Mouse (Mus musculus) cerebellum, postnatal 25 days (tissue): ENCODE data around the gene Mybpc2.
A peak's percentile ranks its signal among the peaks of the same experiment; 100 is the strongest.

ENCODE experiments used
- DNase-seq, 2 experiments: peaks; one replicate each; pipeline ENCODE4 v3.0.0; 2021; ENCODE audit warnings: mixed read lengths in 2 of 2

Mybpc2 gene

GRCm38 (mm10) chr7:44482836-44483435 is 41.5 kb downstream of the Mybpc2 start:
- no peak for DNase-seq

- peak; percentile 15 to 17 for DNase-seq
Measured at GRCm38 (mm10) chr7:44475046-44475614, 49.3 kb downstream of the Mybpc2 start.

GRCm38 (mm10) chr7:44474419-44474818 is 50.0 kb downstream of the Mybpc2 start:
- peak; percentile 42 to 67 for DNase-seq

DNA sequence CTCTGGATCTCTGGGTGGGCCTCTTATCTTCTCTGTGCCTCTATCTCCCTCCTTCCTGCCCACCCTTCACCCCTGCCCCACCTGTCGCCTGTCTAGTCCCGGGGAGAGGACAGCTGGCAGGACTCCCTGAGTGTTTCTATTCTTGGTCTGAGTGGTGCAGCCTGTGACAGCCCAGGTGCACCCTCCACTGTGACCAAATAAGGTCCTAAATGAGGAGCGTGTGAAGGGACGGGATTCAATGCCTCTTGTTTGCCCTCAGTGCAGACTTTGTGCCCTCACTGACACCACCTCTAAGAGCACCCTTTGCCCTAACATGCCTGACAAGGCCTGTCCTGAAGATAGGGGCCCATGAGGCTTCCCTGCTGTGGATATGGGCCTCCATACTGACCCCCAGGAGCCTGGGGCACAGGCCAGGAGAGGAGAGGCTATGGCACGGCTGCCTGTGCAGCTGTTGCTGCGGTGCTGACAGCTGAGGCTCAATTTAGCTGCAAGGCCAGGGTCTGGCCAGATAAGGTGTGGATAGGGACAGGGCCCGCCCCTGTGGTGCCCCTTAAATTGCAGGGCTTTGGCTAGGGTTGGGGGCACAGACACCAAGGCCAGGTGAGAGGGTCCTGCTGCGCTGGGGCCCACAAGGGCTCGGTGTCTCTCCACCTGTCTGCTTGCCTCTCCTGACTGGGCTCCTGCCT is 51.4 kb downstream of the Mybpc2 start:
- peak; percentile 58 to 61 for DNase-seq

- peak in 1 of 2 experiments; percentile 37 for DNase-seq
Measured at GRCm38 (mm10) chr7:44472558-44472885, 51.9 kb downstream of the Mybpc2 start.

DNA sequence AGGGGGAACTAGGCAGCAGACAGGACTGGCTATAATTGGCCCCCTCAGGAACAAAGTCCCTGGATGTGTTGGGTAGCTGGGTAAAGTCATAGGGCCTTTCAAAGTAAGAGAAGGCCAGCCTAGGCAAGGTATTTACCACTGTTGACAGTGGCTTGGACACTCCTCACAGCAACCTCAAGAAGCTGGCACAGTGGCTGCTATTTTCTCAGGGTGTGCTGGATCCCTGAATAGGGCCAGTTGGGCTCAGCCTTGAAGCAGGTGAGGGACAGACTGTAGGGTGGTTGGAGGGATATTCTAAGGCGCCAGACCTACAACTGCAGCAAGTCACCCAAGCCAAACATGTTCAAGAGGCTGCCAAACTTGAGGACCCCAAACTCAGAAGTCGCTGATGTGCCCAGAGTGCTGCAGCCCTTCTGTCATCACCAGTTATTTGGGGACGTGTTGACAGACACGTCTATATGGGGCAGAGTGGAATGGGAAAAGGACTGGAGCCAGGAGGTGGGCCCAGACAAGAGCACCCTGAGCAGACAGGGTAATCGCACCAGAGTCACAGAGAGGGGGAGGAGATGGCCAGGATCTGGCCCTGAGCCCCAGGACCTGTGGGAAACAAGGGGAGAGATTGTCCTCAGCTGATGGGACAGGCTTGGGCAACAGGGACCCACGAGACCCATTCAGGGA is 52.4 kb downstream of the Mybpc2 start:
- DNase-seq, result peak; percentile 18 to 33

DNA sequence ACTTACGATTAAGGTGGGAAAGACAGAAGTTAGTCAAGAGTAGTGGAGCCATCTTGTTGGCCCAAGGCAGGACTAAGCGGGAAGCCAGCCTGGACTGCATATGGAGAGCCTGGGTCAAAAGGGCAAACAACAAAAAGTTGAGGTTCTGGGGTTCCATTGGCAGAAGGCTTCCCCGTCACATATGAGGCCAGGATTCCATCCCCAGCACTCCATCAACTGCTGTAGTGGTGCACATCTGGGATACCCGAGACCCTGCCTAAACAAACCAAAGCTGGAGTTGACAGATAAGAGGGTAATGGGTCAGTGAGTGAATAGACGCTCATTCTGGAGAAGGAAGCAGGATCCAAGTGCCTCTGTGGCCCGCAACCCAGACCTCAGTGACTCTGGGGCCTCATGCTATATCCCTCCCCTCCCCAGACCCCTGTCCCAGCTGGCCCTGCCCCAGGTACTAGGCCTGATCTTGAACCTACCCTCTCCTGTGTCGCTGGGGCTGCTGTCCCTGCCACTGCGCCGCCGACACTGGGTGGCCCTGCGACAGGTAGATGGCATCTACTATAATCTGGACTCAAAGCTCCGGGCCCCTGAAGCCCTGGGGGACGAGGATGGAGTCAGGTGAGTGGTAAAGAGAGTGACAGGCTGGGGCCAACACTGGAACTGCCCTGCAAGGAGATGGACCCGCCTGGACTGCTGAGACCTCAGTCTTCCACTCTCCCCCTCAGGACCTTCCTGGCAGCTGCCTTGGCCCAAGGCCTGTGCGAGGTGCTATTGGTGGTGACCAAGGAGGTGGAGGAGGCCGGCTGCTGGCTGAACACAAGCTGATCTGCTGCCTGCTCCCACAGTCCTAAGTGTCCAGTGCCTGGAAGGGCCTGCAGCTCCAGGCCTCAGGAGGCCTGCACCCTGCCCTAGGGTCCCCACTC is 53.5 kb downstream of the Mybpc2 start:
- DNase-seq, result peak; percentile 12 to 35

DNA sequence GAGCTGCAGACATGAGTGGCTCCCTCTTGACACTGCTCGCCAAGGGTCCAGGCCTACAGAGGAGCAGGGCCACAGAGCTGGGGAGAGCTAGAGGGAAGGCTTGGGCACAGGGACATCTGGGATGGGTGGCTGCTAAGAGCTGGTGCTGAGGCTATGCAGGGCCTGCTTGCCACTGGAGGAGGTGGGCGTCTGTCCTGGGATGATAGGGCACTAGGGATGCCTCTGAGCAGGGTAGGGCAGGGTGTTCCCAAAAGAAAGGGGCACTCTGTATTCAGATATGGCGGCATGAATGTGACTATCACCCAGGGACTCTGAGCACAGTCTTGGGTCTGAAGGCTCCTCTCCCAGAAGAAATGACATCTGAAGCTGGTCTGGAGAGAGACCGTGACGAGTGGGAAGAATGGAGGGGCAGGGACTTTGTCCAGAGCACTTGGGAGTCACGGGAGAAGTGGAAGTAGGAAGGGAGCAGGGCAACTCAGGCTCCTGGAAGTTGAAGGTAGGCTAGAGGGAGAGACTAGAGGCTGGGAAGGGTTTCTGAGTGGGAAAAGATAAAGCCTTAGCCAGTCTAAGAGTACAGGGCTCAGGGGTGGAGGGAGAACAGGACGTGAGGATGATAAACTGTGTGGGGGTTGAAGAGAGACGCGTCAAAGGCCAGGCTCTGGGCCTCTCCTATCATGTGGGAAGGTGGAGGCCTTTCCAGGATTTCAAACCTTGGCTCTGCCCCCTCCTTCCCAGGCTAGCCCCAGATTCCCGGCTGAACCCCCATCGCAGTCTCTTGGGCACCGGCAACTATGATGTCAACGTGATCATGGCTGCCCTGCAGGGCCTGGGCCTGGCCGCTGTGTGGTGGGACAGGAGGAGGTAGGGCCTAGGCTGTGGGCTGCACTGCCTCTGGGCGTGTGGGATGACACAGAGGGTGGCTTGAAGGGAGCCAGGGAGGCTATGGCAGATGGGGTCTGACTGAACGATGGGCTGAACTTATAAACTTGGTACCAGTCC is 54.5 kb downstream of the Mybpc2 start:
- DNase-seq, result peak; percentile 20 to 25

DNA sequence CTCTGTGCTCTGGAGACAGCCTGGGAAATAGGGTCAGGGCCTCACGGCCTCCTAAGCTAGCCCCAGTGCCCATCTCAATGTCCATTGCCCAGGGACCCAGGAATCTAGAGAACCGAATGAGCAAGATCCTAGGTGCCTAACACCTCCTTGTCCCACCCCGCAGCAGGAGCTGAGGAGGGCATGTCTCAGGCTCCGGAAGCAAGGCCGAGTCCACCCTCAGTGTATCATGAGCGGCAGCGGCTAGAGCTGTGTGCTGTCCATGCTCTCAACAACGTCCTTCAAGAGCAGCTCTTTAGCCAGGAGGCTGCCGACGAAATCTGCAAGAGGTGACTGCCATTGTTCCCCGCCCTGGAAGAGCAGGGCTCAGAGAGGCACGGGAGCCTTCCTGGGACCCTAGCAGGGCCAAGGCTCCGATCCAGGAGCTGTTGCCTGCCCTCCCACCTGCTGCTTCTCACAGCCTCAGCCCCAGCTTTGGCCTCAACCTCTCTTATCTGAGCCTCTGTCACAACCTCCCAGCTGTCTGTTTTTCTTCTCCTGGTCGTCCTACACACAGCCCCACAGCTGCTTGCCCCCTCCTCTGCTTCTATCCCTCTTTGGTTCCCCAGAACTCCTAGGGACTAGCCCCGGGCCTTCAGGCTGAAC is 55.7 kb downstream of the Mybpc2 start:
- DNase-seq, result peak in 1 of 2 experiments; percentile 47

DNA sequence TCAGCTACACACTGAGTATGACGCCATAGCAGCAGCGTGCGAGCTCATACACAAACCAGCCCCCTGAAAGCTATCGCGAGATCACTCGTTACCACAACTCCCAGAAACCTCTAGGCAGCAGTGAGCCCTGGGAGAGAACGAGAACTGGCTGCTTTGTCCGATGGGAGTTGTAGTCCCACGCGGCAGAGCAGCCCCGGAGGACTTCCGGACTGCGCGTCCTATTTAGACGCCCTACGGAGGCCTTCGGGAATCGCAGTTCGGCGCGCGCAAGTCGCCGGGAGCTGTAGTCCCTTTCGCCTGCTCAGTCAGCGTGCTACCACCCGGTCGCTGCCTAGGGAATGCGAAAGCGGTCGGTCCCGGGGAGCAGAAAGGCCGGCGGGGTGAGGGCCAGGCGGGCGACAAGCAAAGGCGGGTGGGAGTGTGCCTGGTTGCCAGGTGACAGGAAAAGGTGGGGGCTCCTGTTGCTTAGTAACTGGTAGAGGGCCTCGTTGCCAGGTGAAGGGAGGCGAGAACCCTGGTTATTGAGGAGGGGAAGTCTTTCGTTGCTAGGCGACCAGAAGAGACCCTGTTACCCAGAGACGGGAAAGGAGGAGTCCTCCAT is 56.5 kb downstream of the Mybpc2 start, which contains the start of gene Josd2:
Josd2 (plus strand) TSS at position 170 of the 601 bp plus-strand sequence.
- peak; percentile 95 for DNase-seq

- DNase-seq, result peak; percentile 51 to 57
Measured at GRCm38 (mm10) chr7:44466888-44467311, 57.6 kb downstream of the Mybpc2 start.

- DNase-seq, result peak; percentile 39 to 45
Measured at GRCm38 (mm10) chr7:44466006-44466887, 58.2 kb downstream of the Mybpc2 start.

DNA sequence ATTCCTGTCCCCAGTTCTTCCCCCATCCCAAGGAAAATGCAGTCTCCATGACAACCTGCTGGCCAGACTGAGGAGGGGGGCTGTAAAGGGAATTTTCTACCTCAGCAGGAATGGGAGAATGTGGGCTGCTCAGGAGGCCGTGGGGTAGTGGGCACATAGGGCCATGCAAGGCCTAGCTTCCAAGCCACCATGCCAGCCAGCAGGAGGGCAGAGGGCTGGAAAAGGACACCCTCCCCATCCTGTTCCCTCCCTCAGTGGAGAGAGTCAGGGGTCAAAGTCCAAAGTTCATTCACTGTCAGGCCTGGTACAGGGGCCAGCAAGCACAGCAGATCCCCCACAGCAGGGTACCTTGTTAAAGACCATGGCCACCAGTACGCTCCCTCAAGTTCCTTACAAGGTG is 59.3 kb downstream of the Mybpc2 start, which contains the start of gene Aspdh:
Aspdh (plus strand) TSS at position 281 of the 400 bp plus-strand sequence.
- peak in 1 of 2 experiments; percentile 55 for DNase-seq

- peak; percentile 96 to 97 for DNase-seq
Measured at GRCm38 (mm10) chr7:44464511-44464910, 59.9 kb downstream of the Mybpc2 start.

- DNase-seq, result peak in 1 of 2 experiments; percentile 52
Measured at GRCm38 (mm10) chr7:44463556-44464225, 60.8 kb downstream of the Mybpc2 start.

DNA sequence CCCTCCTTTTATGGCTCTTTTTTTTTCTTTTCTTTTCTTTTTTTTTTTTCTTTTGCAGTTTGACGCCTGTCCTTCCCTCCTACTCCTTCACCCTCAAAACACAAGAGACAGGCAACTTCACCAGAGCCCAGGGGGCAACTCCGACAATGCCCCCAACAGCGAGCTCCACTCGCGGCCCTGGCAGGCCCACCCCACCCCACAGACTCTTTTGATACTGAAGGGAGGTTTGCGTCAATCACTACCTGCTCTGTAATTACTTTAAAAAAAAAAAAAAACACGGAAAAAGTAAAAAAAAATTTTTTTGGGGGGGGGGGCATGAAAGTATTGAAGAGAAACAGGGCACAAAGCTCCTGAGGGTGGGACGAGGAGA is 61.4 kb downstream of the Mybpc2 start:
- DNase-seq, result peak in 1 of 2 experiments; percentile 25

GRCm38 (mm10) chr7:44462218-44463055 is 62.0 kb downstream of the Mybpc2 start:
- DNase-seq, result peak; percentile 58 to 75
